Mouse (Mus musculus) adrenal gland, adult (tissue): ENCODE data around the gene Wnt3a.
"Not testable (repeated sequence)": the region's sequence is repeated elsewhere in the genome, so short reads cannot be mapped to it uniquely, and the experiment has no call there.

Experiments
- DNase-seq, 2 experiments: peaks; one replicate each; pipeline ENCODE4 v3.0.0; 2022 to 2023; ENCODE audit warnings: low spot score in 1 of 2; ENCODE audit not compliant: inconsistent age in 2 of 2

Wnt3a gene

DNA sequence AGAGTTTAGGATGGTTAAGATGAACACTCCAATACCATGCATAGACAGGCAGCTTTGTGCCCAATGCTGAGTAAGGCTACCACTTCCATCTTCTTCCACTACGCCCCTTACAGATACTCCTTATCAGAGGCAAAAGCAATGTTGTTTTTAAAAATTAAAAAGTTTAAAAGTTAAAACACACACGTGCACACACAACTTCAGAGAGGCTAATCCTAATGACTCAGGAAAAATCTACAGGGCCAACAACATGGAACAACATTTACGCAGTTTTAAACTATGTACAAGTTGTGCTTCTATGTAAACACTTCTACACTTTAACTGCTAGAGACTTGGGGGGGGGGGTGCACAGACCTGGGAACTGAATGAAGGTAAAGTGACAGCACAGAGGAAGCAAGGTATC lies 66.5 kb downstream of the Wnt3a start:
- no peak for DNase-seq

DNA sequence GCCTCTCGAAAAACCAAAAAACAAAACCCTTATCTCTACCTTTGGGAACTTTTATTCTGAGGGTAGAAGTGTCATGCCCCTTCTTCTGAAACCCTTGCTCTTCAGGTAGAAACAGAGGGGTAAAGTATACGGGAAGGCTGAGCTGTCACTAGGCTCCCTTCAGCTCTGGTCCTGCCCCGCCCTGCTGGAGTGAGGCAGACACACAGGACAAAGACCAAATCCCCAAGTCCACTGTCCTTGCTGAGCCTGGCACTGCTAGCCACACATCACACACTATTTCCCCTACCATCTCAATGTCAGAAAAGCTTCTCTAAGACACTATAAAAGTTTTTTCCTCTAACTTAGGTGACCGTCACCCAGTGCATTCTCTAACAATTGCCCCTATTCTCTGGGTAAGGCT lies 68.2 kb downstream of the Wnt3a start:
- DNase-seq: no peak

DNA sequence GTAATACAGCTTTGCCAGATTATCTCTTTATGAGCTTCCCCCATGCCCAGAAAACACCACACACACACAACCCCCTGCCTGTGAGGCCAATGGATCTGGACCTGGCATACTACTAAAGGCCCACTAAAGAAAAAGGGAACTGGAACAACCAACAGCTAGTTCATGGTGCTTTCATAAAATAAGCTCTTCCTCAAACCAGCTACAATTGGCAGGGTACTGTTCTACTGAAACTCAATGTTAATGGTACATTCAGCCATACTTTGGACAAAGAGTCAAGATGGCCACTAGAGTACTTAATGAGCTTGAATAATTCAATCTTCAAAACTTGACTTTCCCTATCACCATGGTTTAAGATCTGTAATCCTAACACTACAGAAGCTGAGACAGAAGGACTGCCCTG lies 68.9 kb downstream of the Wnt3a start:
- no peak for DNase-seq

DNA sequence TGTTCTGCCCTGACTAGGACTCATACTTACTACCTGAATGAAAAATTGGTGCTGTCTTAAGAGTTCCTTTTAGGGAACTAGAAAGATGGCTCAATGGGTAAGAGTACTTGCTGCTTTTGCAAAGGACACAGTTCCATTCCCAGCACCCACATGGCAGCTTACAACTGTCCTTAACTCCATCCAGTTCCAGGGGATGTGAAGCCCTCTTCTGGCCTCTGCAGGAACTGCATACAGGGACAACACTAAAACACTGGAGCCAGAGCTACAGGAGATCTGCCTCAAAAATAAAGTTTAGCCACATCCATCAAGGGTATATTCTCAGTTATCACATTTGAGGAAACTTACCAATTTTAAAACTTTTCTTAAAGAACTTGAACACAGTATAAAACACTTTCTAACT lies 71.5 kb downstream of the Wnt3a start:
- DNase-seq: peak in 1 of 2 experiments; percentile 65

DNA sequence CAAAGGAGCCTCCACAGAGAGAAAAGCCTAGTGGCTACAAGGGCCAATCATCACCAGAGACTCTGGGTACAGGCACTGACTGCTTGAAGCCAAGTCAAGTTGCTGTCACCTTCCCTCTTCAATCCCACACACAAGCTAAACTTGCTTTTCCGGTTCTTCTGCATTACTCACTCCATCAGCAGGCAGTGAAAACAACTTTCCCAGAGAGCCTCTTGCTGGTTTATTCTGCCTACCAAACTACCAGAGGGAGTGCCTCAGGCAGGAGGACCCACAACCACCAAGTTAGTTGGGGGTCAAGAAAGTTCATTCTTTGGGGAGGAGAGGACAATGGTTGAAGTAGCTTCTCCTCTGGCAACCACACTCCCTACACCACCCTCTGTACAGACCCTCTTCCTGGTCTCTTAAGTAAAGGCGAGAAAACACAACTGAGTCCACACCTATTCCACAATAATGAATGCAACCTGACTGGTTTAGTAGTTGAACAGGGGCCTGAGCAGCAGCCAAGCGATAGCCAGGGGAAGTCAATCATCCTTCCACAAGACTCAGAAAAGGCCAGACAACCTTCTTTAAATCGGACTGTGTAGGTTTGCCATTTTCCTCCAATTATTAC lies 72.1 kb downstream of the Wnt3a start:
- DNase-seq: no peak

DNA sequence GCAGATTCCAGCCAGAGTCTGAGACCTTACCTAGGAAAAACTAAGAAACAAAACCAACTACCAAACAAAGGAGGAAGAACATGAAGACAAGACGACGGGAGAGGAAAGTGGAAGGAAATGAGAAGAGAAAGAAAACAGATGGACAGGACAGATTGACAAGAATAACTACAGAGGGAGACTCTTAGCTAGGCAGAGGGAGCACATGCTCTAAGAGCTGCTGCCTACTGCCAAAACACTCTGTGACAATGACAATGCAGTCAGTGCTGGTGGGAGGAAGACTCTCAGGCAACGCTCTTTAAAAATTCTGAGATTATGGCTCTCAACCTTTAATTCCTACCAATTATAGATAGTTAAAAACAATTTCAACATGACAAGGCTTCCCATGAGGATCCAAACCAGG lies 73.6 kb downstream of the Wnt3a start:
- DNase-seq: no peak

DNA sequence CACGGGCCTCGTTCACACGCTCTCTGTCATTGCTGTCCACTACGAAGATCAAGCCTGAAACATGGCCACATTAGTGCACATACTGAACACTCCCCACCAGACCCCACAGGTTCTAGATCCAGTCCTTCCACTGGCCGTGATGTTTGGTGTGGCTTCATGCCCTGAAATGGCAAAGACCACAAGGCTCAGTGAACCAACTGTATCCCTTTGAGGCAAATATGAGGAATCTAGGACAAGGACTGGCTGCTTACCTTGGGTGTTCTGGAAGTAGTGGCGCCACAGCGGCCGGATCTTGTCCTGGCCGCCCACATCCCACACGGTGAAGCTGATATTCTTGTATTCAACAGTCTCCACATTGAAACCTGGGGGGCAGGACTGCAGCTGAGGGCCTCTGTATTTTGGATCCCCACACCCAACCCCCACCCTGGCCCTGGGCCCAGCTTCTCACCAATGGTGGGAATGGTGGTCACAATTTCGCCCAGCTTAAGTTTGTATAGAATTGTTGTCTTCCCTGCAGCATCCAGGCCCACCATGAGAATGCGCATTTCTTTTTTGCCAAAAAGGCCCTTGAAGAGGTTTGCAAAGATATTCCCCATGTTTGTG lies 77.6 kb downstream of the Wnt3a start:
- peak in 1 of 2 experiments; percentile 55 for DNase-seq

DNA sequence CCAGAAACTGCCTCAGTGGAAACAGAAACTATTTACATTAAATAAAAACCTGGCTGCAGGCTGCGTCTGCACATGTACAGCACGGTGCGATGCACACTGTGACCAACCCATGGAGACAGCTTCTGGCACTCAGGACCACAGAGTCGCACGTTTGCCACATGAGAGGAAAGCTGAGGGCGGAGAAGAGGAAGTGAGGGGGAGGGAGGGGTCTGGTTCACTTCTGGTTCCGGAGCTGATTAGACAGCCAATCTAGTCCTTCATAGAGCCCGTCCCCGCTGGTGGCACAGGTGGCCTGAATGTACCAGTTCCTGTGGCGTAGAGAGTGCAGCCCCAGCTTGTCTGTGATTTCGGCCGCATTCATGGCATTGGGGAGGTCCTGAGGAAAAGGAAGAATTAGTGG lies 78.2 kb downstream of the Wnt3a start:
- not testable (repeated sequence) for DNase-seq

DNA sequence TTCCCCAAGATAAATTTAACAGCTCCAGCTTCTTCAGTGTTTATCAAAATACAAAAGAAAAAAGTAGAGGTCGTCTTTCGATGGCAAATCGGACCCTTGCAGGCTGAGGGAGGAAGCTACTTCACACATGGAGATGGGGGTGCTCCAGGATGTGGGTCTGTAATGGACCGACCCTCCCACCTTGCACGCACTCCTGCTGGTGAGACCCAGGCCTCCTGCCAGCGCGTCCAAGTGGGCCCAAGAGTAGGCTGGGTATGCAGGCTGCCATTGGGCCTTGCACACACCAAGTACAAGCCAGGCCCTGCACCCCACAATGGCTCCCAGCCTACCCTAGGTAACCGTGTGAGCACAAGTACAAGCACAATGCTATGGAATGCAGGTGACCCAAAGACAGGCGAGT lies 79.0 kb downstream of the Wnt3a start:
- DNase-seq: not testable (repeated sequence)

DNA sequence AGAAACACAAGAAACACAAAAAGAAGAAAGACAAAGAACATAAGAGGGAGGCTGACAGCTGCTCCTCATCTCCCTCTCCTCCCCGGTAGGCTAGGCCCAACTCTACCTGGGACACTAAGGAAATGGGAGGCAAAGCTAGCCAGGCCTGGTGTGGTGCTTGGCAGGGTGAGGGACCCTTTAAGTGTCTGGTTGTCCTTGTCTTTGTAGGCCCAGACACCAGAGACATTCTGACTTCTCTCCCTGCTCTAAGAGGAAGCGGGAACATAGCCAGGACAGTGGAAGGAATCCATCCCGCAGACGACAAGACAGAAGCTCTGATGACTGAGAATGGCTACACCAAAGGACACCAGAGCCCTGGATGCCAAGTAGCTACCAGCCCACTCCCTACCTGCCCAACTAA lies 80.5 kb downstream of the Wnt3a start:
- peak in 1 of 2 experiments; percentile 59 for DNase-seq

DNA sequence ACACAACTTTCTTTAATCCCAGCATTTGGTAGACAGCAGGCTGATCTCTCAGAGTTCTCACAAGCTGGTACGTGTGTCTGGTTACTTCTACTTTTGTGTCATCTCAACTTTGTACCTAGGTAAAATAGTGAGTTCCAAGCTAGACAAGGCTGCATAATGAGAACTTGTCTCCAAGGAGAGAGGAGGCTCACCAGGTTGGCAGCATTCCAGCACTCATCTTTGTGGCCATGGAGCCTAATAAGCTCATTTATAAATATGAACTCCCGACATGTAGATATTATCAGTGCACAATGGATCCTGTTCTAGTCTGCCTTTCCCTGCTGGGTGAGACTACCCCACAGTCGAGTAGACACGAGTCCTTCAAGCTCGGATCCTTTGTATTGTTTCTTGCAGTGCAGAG lies 81.0 kb downstream of the Wnt3a start:
- DNase-seq: no peak

DNA sequence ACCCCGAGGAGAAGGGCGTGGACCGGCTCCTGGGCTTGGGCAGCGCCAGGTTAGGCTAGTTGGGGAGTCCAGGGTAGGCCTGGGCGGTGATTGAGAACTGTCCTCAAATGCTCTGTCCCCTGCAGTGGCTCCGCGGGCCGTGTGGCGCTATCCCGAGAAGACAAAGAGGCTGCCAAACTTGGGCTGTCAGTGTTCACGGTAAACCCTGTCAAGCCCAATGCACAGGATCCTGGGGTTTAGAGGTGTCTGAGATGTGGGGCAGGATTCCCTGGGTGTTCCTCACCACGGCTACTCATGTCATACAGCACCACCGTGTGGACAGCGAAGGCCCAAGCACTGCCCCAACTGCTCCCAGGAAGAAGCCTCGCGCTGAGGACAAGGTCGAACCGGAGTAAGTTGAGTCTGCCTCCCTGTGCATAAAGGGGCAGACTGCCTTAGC lies 81.5 kb downstream of the Wnt3a start:
- peak; percentile 86 to 95 for DNase-seq

DNA sequence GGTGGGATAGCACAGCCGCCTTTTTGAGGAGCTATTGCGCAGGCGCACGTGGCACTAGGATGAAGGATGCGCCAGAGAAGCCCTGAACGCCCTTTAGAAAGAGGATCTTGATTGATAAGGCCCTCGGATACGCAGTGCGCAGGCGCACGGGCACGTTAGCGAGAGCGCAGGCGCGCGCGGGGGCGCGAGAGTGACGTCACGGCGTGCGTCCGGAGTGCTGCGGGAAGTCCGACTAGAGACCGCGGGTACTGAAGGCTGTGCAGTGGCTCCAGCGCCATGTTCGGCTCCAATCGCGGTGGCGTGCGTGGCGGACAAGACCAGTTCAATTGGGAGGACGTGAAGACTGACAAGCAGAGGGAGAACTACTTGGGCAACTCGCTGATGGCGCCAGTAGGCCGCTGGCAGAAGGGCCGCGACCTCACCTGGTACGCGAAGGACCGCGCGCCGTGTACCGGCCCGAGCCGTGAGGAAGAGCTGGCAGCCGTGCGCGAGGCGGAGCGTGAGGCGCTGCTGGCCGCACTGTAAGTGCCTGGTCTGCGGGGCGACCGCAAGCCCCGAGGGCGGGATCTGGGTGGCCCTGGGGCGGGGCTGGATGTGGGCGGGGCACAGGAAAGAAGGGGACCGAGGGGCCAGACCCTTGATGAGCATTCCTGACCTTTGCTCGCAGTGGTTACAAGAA lies 82.3 kb downstream of the Wnt3a start, which contains the start of gene 2310033P09Rik:
Gene 2310033P09Rik, plus strand, starts transcription at position 169 of the 679 bp plus-strand sequence.
- peak; percentile 95 to 98 for DNase-seq

DNA sequence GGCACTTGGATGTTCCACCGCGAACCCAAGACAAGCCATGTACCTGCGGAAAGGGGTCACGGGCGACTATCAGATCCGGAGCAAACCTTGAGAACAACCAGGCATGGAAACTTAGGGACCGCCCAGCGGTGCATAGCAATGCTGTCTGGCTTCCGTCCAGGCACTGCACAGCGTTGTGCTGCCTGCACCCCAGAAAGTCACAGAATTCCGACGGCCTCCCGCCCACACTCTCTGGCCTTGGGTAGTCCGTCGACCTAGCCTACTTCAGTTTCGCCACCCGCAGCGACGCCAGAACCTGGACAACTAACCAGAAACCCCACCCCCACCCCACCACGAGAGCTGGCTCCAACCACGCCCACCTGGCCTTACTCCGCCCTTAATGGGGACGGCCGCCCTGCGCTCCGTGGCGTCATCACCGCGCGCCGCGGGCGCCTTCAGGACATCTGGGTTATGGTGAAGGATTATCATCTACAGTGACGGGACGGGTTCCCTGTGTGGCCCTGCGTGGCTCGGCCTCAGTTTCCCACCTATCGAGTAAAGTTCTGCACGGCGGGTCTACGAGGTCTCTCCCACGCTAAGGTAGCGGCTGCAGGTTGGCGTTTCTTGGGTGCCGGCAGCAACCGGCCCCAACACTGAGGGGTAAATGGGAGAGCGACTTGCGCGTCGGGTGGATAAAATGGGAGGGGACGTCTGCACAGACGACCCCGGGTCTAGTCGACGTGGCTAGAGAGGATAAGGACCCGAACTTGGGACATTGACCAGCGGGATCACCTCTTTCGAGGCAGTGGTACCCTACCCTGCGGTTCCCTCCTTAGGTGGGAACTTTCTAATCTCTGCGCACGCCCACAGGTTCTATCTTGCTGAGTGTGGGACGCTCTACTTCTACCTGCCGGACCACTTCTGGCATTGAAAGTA lies 88.2 kb downstream of the Wnt3a start, which contains the start of gene Mrpl55:
Gene Mrpl55, plus strand, starts transcription at position 406 of the 915 bp plus-strand sequence.
- peak; percentile 94 to 96 for DNase-seq

DNA sequence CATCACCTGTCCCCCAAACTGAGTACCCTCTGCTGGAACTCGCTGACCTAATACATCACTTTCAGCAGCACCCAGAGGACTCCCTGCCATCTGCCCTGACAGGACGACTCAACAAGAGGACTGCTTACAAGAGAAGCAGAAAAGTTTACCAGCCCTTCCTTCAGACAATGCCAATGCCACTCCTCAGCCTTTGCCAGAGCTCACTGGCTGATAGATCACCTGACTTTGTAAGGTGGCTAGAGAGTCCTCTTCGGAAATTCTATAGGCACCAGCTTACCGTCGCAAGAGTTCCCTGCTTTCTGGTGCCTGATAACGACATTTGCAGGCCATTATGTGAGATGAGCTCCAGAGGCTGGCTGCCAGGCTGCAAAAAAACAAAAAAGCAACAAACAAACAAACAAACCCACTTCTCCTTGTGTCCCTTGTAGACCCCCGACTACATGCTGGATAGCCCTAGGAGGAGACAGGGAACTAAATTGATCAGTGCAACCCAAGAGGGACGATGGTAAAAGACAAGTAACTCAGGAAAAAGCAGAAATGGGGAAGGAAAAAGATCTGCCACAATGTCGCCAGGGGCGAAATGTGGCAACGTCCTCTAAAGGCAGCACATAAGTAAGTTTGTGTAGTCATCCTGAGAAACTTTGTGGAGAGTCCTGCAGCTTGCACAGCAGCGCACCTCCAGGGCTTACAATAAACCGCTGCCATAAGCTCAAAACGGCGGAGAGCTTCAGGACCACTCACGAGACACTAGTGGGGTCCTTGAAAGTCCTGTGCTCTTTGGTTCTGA lies 89.1 kb downstream of the Wnt3a start:
- DNase-seq: peak in 1 of 2 experiments; percentile 37
